Mouse (Mus musculus): Measurements from ENCODE around the gene Ets2. TPM values are rescaled to one million over a fixed set of nuclear protein-coding genes. Genes with fewer than 3 reads are reported as not detected.

Ets2 gene
- polyA plus RNA-seq, 1 experiment from 2014 or later, result 72.3 TPM

Other genes starting within 250 kb of the Ets2 start
- 11.5 and 14.0 TPM in 2 replicates for gene Erg, start 115.5 kb upstream of the Ets2 start, polyA plus RNA-seq (2016; fragmentation: Nextera tagmentation; extraction: Ambion mirVana)

Data from embryonic facial prominence, embryonic 12.5 days (tissue).